ENCODE assay signal across 9 mouse cellular contexts in genomic region chr2:152800762-152801113, GRCm38 (mm10).
"Had no signal": no experiment of that assay in that cellular context is flagged by ENCODE, and none has a peak within 500 bp of the region (broad histone marks: within the 10 kb centered on the region; RNA-seq: fewer than 3 reads in every experiment).

No protein-coding gene starts in this region.

- H3K4me3 ChIP-seq: kidney, embryonic 15.5 days; limb, embryonic 15.5 days; liver, embryonic 15.5 days; lung, embryonic 15.5 days; midbrain, embryonic 13.5 days; stomach, embryonic 15.5 days had no signal

- H3K27ac ChIP-seq: kidney, embryonic 15.5 days; limb, embryonic 15.5 days; lung, embryonic 15.5 days; midbrain, embryonic 13.5 days; stomach, embryonic 15.5 days had no signal

- H3K9ac ChIP-seq: kidney, embryonic 15.5 days; limb, embryonic 15.5 days; liver, embryonic 15.5 days; lung, embryonic 15.5 days; midbrain, embryonic 13.5 days; stomach, embryonic 15.5 days had no signal

- DNase-seq: kidney, postnatal 14 days; layer of hippocampus, postnatal 36 days; right cerebral cortex, postnatal 14 days had no signal

- H3K9me3 ChIP-seq: kidney, embryonic 15.5 days; limb, embryonic 15.5 days; liver, embryonic 15.5 days; lung, embryonic 15.5 days; midbrain, embryonic 13.5 days; stomach, embryonic 15.5 days had no signal

- H3K27me3 ChIP-seq: kidney, embryonic 15.5 days; limb, embryonic 15.5 days; liver, embryonic 15.5 days; lung, embryonic 15.5 days; midbrain, embryonic 13.5 days; stomach, embryonic 15.5 days had no signal

- ATAC-seq: midbrain, embryonic 13.5 days had no signal

- H3K36me3 ChIP-seq: kidney, embryonic 15.5 days; limb, embryonic 15.5 days; lung, embryonic 15.5 days; midbrain, embryonic 13.5 days; stomach, embryonic 15.5 days had no signal

- H3K4me2 ChIP-seq: kidney, embryonic 15.5 days; limb, embryonic 15.5 days; liver, embryonic 15.5 days; lung, embryonic 15.5 days; midbrain, embryonic 13.5 days; stomach, embryonic 15.5 days had no signal
